Mouse (Mus musculus): Measurements from ENCODE around the gene Appbp2. TPM values are rescaled to one million over a fixed set of nuclear protein-coding genes. Genes with fewer than 3 reads are reported as not detected.
A peak's percentile ranks its signal among the peaks of the same experiment; 100 is the strongest.

Gene Appbp2
- polyA plus RNA-seq, 1 experiment from 2014 or later: 44.9 TPM

GRCm38 (mm10) chr11:85253641-85254040 is 18.7 kb upstream of the Appbp2 start:
- Histone ChIP-seq H3K27me3 (replicated peaks) (no peaks in the 10 kb centered on the region), H3K9me3 (no peaks in the 10 kb centered on the region), H3K4me3 (no peak overlapping the region), H3K9ac (no peak overlapping the region), H3K27ac (no peak overlapping the region), H3K4me2 (no peak overlapping the region), H3K4me1 (no peaks in the 10 kb centered on the region), H3K36me3 (replicated peaks) (no peaks in the 10 kb centered on the region)
- no peak for ATAC-seq (replicated peaks)
- 91% methylated on average over 7 of the region's 7 CpGs for WGBS

- H3K4me3 ChIP-seq: no peak overlapping the region
- H3K27me3 ChIP-seq (replicated peaks): no peaks in the 10 kb centered on the region
- 78% methylated on average over 5 of the region's 5 CpGs for WGBS
- no peaks in the 10 kb centered on the region for H3K9me3 ChIP-seq
- H3K9ac ChIP-seq: no peak overlapping the region
- H3K27ac ChIP-seq: no peak overlapping the region
- no peak for ATAC-seq (replicated peaks)
- H3K36me3 ChIP-seq (replicated peaks): no peaks in the 10 kb centered on the region
- H3K4me2 ChIP-seq: no peak overlapping the region
- no peaks in the 10 kb centered on the region for H3K4me1 ChIP-seq
Observed at GRCm38 (mm10) chr11:85253006-85253405, 18.1 kb upstream of the Appbp2 start.

DNA sequence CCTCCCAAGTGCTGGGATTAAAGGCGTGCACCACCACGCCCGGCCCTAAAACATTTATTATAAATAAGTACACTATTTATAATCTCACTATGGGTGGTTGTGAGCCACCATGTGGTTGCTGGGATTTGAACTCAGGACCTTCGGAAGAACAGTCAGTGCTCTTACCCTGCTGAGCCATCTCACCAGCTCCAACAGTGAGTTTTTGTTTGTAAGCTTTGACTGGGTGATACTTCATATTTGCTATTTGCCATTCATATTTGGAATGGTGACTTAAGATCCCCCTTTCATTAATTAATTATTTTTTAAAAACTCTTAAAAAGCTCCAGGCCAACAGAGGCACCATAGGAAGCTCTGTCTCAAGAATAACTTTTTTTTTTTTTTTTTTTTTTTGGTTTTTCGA is 17.0 kb upstream of the Appbp2 start:
- WGBS: 82% methylated on average over 5 of the region's 5 CpGs
- H3K4me3 ChIP-seq: no peak overlapping the region
- H3K4me1 ChIP-seq: no peaks in the 10 kb centered on the region
- H3K27ac ChIP-seq: no peak overlapping the region
- no peak overlapping the region for H3K9ac ChIP-seq
- H3K36me3 ChIP-seq (replicated peaks): no peaks in the 10 kb centered on the region
- no peaks in the 10 kb centered on the region for H3K9me3 ChIP-seq
- no peak for ATAC-seq (replicated peaks)
- H3K4me2 ChIP-seq: no peak overlapping the region
- H3K27me3 ChIP-seq (replicated peaks): no peaks in the 10 kb centered on the region

- WGBS: 63% methylated on average over 3 of the region's 3 CpGs
- Histone ChIP-seq H3K4me1 (no peaks in the 10 kb centered on the region), H3K4me2 (no peak overlapping the region), H3K4me3 (no peak overlapping the region), H3K36me3 (replicated peaks) (no peaks in the 10 kb centered on the region), H3K27ac (no peak overlapping the region), H3K27me3 (replicated peaks) (no peaks in the 10 kb centered on the region), H3K9ac (no peak overlapping the region), H3K9me3 (no peaks in the 10 kb centered on the region)
- ATAC-seq (replicated peaks): no peak
Observed at GRCm38 (mm10) chr11:85250467-85250866, 15.5 kb upstream of the Appbp2 start.

DNA sequence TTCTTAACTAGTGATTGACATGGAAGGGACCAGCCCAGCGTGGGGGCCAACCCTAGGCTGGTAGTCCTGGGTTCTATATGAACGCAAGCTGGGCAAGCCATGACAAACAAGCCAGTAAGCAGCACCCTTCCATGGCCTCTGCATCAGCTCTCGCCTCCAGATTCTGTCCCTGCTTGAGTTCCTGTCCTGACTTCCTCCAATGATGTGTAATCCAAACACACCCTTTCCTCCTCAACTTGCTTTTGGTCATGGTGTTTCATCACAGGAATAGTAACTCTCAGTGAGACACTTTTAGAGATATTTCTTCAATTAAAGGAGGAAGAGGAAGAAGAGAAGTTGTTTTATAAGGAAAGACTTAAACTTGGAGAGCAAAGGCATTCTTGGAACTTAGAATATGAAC is 14.4 kb upstream of the Appbp2 start:
- Histone ChIP-seq H3K27me3 (replicated peaks) (no peaks in the 10 kb centered on the region), H3K4me1 (no peaks in the 10 kb centered on the region), H3K4me2 (no peak overlapping the region), H3K36me3 (replicated peaks) (no peaks in the 10 kb centered on the region), H3K9ac (no peak overlapping the region), H3K4me3 (no peak overlapping the region), H3K9me3 (no peaks in the 10 kb centered on the region), H3K27ac (no peak overlapping the region)
- 81% methylated on average over 3 of the region's 3 CpGs for WGBS
- no peak for ATAC-seq (replicated peaks)

- no peaks in the 10 kb centered on the region for H3K27me3 ChIP-seq (replicated peaks)
- H3K4me1 ChIP-seq: no peaks in the 10 kb centered on the region
- no peak for ATAC-seq (replicated peaks)
- H3K36me3 ChIP-seq (replicated peaks): no peaks in the 10 kb centered on the region
- no peak overlapping the region for H3K27ac ChIP-seq
- no peaks in the 10 kb centered on the region for H3K9me3 ChIP-seq
- no peak overlapping the region for H3K4me3 ChIP-seq
- no peak overlapping the region for H3K9ac ChIP-seq
- WGBS: 91% methylated on average over 2 of the region's 2 CpGs
- no peak overlapping the region for H3K4me2 ChIP-seq
Observed at GRCm38 (mm10) chr11:85248151-85248550, 13.2 kb upstream of the Appbp2 start.

DNA sequence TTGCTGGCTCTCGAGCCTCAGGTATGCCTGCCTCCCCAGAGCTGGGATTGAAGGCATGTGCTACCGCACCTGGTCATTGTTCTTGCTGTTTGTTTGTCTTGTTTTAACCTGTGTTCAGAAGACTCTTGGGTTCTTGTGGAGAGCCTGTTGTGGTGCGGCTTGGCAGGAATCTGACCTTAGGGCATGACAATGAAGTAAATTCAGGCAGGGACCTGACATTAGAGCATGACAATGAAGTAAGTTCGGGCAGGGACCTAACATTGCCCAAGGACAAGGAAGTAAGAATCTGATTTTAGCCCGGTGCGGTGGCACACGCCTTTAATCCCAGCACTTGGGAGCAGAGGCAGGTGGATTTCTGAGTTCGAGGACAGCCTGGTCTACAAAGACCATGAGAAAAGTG is 6.3 kb upstream of the Appbp2 start:
- H3K4me3 ChIP-seq: no peak overlapping the region
- ATAC-seq (replicated peaks): no peak
- no peaks in the 10 kb centered on the region for H3K36me3 ChIP-seq (replicated peaks)
- H3K4me2 ChIP-seq: no peak overlapping the region
- WGBS: 93% methylated on average over 8 of the region's 8 CpGs
- H3K27ac ChIP-seq: no peak overlapping the region
- no peaks in the 10 kb centered on the region for H3K27me3 ChIP-seq (replicated peaks)
- H3K9ac ChIP-seq: no peak overlapping the region
- H3K4me1 ChIP-seq: no peaks in the 10 kb centered on the region
- H3K9me3 ChIP-seq: no peaks in the 10 kb centered on the region

GRCm38 (mm10) chr11:85240211-85240610 is 5.3 kb upstream of the Appbp2 start:
- H3K36me3 ChIP-seq (replicated peaks): no peaks in the 10 kb centered on the region
- H3K27ac ChIP-seq: no peak overlapping the region
- ATAC-seq (replicated peaks): no peak
- H3K4me3 ChIP-seq: no peak overlapping the region
- WGBS: 88% methylated on average over 3 of the region's 3 CpGs
- H3K4me2 ChIP-seq: no peak overlapping the region
- no peaks in the 10 kb centered on the region for H3K27me3 ChIP-seq (replicated peaks)
- H3K9ac ChIP-seq: no peak overlapping the region
- H3K4me1 ChIP-seq: peaks cover 5% of the 10 kb centered on the region; the same call in 1 of the 2 replicates
- no peaks in the 10 kb centered on the region for H3K9me3 ChIP-seq

DNA sequence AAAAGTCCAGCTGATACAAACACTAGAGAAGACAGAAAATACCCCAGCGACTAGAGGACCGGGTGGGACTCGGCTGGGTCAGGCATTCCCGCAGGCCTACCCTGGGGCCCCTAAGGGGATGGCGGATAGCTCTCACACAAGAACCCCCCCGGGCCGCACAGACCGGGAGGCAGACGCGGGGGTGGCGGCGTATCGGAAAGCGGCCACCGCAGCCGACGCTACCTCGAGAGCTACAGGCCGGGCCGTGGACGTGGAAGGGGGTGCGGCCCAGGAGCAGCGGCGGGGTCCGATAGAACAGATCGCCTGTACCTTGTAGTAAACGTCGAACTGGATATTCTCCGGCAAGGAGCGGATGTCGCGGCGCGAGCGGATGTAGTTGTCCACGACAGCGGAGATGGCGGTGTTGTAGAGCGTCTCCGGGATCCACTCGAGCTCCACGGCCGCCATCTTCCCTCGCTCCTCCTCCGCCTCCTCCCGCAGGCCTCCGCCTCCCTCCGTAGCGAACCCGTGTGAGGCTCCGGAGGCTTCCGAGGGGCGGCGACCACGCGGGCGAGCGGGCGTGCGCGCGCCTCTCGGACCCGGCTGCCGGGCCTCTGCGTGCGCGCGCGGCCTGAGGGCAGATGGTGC is 454 bp downstream of the Appbp2 start:
- under 1% methylated on average over 70 of the region's 70 CpGs for whole genome bisulfite sequencing
- Histone ChIP-seq H3K4me2 (peak overlapping the region; percentile 88), H3K9ac (peak overlapping the region; percentile 98), H3K27me3 (replicated peaks) (no peaks in the 10 kb centered on the region), H3K9me3 (no peaks in the 10 kb centered on the region), H3K36me3 (replicated peaks) (no peaks in the 10 kb centered on the region), H3K4me1 (peaks cover 20% of the 10 kb centered on the region), H3K27ac (peak overlapping the region; percentile 98), H3K4me3 (peak overlapping the region; percentile 94)
- ATAC-seq (replicated peaks): peak; percentile 96

DNA sequence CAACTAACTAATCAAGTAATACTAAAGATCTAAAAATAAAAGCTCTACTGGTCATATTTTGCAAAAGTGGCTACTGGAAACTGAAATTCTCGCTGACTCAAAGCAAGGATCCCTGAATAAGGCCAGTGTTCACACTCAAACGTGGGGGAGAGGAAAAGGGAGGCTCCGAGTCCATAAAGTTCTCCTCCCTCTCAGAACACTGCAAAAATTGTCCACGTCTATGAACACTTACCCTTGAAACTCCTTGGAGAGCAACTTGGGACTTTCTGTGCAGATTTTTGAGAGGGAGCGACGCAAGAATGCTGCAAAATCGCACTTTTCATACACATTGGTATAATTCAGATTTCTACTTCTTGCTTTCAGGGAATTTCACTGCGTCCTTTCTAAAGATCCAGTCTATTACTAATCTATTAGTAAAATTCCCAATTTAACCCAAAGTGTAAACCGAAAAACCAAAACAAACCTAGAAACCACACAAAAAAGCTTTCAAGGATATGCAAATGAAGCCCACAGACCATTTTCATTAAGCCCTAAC is 1.2 kb downstream of the Appbp2 start:
- H3K27ac ChIP-seq: peak overlapping the region; percentile 98
- no peaks in the 10 kb centered on the region for H3K36me3 ChIP-seq (replicated peaks)
- H3K4me1 ChIP-seq: peaks cover 20% of the 10 kb centered on the region
- H3K27me3 ChIP-seq (replicated peaks): no peaks in the 10 kb centered on the region
- H3K9ac ChIP-seq: peak overlapping the region; percentile 98
- ATAC-seq (replicated peaks): no peak
- H3K4me2 ChIP-seq: peak overlapping the region; percentile 88
- H3K4me3 ChIP-seq: peak overlapping the region; percentile 94
- 8% methylated on average over 9 of the region's 9 CpGs for WGBS
- no peaks in the 10 kb centered on the region for H3K9me3 ChIP-seq

DNA sequence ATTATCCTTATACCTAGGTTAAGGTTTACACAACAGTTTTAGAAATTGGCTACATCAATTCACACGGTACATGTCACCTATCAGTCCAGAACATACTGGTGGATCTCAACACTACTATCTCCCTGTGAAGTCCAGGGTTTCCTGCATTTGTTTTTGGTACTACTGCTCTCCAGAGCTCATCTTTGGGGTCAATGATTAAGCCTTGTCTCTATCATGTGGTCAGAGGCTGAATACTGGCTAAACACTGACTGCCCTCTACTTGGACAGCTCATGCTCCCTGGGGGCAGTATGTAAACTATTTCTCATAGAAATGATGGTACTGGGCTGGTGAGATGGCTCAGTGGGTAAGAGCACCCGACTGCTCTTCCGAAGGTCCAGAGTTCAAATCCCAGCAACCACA is 11.7 kb downstream of the Appbp2 start:
- WGBS: 95% methylated on average over 3 of the region's 3 CpGs
- no peak overlapping the region for H3K27ac ChIP-seq
- H3K4me1 ChIP-seq: no peaks in the 10 kb centered on the region
- no peak overlapping the region for H3K4me3 ChIP-seq
- H3K9ac ChIP-seq: no peak overlapping the region
- no peaks in the 10 kb centered on the region for H3K27me3 ChIP-seq (replicated peaks)
- no peak overlapping the region for H3K4me2 ChIP-seq
- no peak for ATAC-seq (replicated peaks)
- H3K9me3 ChIP-seq: no peaks in the 10 kb centered on the region
- H3K36me3 ChIP-seq (replicated peaks): 0 out of 2 replicates have a peak, but pooled peaks cover 3% of the 10 kb centered on the region

- Histone ChIP-seq H3K4me3 (no peak overlapping the region), H3K9me3 (no peaks in the 10 kb centered on the region), H3K9ac (no peak overlapping the region), H3K4me1 (no peaks in the 10 kb centered on the region), H3K27ac (no peak overlapping the region), H3K27me3 (replicated peaks) (no peaks in the 10 kb centered on the region), H3K36me3 (replicated peaks) (0 out of 2 replicates have a peak, but pooled peaks cover 3% of the 10 kb centered on the region), H3K4me2 (no peak overlapping the region)
- ATAC-seq (replicated peaks): no peak
- 98% methylated on average over 6 of the region's 6 CpGs for WGBS
Observed at GRCm38 (mm10) chr11:85222561-85222960, 12.4 kb downstream of the Appbp2 start.

GRCm38 (mm10) chr11:85219014-85219413 is 15.9 kb downstream of the Appbp2 start:
- Histone ChIP-seq H3K4me3 (no peak overlapping the region), H3K27me3 (replicated peaks) (no peaks in the 10 kb centered on the region), H3K4me1 (no peaks in the 10 kb centered on the region), H3K27ac (no peak overlapping the region), H3K4me2 (no peak overlapping the region), H3K9ac (no peak overlapping the region), H3K9me3 (no peaks in the 10 kb centered on the region), H3K36me3 (replicated peaks) (peaks cover 6% of the 10 kb centered on the region; the same call in 1 of the 2 replicates)
- 90% methylated on average over 3 of the region's 3 CpGs for WGBS
- no peak for ATAC-seq (replicated peaks)
